Mouse (Mus musculus) retina, embryonic 14.5 days (tissue): ENCODE measurements at regions not wholly inside any gene's neighbourhood (a gene's known extent, or its start where the extent isn't known, plus 50 kb on each side); places are given as distances from the start of the nearest gene placed in this dataset.
A peak's percentile ranks its signal among the peaks of the same experiment; 100 is the strongest.

ENCODE experiments used
- DNase-seq: peaks from one replicate; pipeline ENCODE4 v3.0.0-alpha.2; 2015; ENCODE audit warnings: low spot score

DNA sequence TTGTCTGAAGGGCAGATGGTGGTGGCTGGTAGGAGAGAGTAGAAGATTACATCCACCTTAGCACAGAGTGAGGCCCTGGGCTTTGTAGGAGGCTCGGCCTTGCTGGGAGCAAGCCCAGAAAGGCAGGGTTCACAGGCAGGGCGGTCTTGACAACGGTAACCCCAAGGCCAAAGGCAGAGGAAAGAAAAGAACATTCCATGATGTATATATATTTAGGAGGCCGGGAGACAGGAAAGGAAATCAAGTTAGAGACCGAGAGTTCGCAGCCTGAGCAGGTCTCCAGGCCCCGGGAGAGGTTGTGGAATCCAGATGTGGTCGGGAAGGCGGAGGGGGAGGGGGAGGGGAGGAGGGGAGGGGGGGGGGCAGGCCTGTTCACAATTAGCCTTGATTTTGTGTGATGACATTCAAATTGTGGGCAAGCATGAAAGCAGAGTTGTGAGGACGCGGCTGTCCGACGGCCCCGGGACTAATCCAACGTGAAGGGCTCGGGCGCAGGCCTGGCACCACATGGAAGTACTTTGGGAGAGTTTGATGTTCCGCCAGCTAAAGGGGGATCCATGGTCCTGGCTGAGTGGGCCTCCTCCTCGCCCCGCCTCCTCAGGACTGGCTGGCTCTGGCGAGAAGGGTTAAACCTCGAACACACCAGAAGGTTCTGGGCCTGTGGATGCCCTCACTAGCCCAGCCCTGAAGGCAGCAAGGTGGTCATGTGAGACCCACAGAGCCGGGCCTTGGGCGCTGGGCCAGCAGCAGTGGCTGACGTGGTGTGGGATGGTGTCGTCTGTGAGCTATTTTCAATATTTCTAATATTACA, 131.8 kb upstream of the Gm26897 start:
- DNase-seq: no peak

DNA sequence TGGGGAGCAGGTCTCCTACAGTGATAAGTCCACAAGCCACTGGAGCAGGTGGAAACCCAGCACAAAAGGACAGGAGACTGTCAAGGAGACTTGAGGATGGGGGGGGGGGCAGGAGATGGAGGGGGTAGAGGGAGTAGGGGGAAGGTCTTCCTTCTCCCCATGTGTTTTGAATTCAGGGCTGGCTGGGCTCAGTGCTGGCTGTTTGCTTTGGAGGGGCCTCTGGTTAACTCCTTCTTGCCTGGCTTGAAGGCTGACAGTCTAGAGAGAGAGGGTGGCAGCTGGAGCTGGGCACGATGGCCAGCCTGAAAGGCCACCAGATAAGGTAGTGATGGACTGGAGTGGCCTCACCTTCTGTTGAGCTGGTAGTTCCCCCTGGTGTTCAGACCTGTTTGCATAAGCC, 120.0 kb upstream of the Gm26897 start:
- DNase-seq: no peak

DNA sequence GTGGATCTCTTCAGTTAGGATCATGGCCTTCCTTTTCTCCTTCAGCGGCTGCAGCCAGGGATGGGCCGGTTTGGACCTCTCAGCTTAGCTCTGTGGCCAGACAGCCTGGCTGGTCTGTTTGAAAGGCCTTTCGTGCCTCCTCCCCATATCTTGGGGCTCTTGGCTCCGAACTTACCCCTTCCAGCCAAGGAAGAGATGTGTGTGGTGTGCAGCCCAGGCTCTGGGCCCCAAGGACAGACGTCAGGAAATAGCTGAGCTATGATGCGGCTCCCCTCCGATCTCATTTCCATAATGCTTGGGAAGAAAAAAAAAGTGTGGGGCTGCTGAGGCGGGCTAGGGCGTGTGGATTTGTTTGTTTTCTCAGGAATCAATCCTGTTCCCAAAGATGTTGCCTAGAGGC, 113.8 kb upstream of the Gm26897 start:
- DNase-seq: no peak

DNA sequence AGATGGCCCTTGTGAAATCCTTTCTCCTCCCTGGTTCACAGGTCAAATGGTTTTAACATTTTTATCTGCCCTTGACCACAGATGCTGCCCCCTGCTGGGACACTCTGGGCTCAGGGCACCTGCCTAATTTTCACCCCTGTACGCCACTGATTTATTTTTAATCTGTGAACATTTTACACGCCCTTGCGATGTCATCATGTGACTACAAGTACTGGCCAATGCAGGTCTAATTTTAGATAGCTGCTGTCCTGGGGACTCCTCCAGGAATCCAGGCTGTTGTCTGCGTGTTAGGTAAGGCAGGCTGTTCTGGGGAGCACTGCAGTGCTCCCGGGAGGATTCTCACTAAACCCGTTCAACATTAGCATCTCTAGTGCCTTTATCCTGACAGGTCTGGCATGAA, 113.1 kb upstream of the Gm26897 start:
- no peak for DNase-seq

DNA sequence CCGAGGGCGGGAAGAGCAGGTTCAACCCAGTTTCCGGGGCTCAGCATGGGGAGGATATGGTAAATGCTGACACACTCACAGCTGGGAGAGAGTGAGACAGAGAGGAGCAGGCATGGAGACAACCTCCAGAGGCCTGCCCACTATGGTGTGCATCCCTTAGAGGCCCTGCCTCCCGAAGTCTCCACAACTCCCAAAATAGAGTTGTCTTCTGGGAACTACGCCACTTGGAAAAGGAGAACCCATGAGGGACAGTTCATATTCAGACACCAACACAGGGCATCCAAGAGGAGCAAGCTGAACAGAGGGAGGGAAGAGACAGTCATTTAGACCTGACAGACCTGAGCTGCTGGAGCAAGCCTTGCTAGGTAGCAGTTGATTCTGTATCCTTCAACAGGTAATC, 111.2 kb upstream of the Gm26897 start:
- DNase-seq: no peak

DNA sequence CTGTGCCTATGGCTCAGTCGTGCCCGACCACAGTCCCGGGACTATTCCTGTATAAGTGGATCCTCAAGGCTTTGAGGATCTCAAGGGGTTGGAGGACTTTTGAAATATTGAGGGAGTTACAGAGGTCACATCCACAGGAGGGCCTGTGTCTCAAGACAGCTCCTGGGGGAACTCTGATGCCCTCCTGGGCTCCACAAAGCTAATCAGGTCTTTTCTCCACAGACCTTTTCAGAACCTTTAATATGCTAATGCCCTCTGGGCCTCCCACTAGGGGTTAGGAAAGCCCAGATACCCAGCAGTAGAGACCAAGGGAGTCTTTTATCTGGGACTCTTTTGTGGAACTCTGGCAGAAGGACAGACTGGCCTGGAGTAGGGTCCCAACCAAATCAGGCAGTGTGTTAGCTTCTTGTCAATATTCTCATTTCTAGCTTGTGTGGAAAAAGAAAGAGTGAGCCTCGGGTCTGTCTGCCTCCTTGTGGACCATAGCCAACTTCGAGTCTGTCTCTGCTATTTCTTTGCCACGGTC, 107.4 kb upstream of the Gm26897 start:
- DNase-seq: no peak

DNA sequence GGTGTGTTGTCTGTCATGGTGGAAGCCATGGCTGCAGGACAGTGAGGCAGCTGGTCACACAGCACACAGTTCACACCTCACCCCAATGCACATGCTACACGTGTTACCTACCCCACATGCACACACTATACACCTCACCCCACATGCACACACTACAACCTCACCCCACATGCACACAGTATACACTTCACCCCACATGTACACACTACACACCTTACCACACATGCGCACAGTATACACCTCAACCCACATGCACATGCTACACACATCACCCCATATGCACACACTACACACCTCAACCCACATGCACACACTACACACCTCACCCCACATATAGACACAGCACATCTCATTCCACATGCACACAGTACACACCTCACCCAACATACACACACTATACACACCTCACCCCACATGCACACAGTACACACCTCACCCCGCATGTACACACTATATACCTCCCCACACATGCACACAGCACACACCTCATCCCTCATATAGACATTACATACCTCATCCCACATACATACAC, 103.3 kb upstream of the Gm26897 start:
- DNase-seq: no peak

DNA sequence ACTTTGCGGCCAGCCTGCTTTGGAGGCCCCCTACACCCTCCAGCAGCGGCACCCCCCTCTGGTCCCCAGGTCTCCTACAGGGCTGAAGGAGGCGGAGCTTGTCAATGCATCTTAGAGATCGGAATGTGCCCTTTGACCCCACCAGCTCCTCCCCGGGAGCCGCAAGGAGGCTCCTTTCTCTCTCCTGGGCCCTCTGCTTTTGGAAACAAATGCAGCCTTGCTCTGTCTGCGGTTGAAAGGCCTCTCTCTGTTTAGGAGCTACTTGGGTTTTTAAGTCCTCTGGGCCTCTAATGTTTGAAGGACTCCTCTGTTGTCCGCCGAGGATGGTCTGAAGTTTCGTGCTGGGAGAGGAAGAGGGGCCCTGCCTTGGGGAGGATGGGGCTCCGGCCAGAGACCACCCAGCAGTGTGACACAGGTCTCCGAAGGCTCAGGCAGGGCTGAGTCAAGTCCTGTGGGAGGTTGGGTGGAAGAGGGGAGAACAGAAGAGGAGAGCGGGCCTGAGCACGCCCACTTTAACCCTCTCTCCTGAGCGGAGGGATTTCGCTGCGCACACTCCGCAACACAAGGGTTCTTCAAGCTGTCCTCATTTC, 102.1 kb upstream of the Gm26897 start:
- peak; percentile 80 for DNase-seq

DNA sequence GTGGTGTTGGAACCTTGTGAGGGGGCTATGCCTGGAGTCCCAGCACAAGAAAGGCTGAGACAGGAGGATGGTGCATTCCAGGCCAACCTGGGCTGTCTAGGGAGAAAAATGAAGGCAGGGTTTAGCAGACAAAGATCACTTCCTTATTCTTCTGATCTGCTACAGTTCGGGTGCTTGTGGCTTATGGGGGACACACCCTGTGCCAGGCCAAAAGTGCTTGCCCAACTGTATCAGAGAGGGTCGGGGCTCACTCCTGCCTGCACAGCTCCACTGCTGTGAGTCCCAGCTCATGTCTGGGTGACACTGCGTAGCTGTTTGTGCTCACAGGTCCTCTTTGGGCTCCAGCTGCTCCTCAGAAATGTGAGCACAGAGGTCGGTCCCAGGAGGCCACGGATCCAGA, 98.6 kb upstream of the Gm26897 start:
- DNase-seq: no peak

DNA sequence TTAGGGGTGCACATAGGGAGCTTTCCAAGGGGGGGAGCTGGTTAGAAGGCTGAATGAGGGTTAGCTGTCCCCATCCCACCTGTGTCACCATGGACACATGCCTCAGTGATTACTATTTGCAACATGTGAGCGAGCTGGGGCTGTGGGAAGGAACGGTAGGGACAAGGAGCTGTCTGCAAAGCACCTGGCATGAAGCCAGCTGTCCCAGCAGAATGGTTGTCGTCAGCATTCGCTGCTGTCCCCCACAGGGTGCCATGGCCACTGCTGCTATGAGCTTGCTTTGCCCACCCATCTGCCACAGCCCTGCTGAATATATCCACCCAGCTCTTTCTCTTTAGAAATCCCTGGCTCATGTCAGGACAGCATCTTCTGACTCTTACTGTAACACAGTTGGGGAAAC, 96.8 kb upstream of the Gm26897 start:
- no peak for DNase-seq

DNA sequence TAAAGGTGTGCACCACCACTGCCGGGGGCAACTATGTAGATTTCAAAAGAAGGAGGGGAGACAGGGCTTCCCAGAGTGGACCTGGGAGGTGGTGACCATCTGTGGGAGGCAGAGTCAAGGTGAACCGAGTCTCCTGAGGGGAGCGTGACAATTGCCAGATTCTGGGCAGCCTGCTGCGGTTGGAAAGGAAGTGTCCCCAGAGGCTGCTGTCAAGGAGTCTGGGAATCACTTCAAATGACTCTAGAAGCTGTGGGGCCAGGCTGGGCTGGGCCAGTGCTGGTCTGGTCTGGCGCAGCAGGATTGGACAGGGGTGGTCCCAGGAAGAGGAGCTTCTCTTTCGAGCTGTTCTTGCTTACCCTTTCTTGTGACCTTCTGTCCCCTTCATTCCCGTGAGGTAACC, 95.4 kb upstream of the Gm26897 start:
- no peak for DNase-seq

DNA sequence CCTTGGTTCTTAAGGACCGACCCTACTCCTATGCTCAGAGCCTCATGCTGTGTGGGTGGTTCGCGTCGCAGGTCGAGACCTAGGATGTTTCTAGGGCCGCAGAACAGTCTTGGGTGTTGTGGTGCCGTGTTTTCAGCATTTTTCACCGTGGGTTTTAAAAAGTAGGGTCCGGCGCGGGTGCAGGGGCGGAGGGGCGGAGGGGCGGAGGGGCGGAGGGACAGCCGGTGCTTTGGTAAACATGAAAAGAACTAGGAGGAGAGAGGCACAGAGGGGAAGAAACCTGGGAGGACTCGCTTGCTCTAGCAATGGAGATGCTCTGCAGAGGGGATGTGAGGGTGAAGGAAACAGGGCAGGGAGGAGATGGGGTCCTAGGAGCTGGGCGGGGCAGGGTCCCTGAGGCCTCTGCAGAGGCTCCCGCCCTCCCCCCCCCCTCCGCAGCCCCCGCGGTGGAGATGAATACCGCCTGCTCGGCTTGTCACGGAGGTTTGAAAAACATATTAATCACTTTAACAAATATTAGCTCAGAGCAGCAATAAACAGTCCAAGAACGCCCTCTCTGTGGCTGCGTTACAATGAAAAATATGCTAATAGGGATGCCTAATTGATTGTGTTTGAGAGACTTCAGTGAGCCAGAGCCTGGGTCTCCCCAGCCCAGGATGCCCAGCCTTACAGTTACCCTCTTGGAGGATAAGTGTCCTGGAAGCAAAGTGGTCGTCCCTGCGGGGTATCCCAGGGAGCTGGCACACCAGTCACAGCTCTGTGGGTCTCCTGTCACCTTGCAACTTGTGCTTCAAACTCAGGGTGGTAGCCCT, 94.0 kb upstream of the Gm26897 start:
- DNase-seq: no peak

DNA sequence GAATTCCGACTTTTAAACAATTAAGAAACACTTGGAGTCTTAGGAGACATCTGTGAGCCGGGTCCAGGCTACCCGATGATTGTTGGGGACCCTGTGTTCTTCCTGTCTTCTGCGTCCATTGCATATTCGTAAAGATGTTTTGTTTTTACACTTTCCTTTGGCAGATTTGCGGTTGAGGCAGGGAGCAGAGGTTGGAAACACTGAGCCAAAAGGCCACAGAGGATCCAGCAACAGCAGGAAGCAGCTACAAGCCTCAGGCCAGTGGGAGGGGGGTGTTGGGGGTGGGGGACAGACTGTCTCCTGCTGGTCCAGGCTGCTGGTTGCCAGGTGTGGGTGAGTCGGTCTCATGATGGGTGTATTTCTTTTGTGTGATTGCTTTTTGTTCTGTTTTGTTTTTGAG, 92.7 kb upstream of the Gm26897 start:
- DNase-seq: no peak

DNA sequence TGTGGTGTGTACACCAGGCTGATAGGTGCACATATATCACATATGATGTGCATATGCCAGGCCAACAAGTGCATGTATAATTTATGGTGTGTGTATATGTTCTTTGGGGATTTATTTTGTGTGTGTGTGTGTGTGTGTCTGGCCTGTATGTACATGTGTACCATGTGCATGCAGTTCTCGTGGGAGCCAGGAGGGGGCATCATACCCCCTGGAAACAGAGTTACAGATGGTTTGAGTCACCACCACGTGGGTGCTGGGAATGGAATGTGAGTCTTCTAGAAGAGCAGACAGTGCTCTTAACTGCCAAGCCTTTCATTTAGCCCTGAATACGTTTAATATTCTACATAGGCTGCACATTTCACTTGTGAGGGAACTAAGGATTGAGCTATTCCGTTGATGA, 92.0 kb upstream of the Gm26897 start:
- DNase-seq: no peak

DNA sequence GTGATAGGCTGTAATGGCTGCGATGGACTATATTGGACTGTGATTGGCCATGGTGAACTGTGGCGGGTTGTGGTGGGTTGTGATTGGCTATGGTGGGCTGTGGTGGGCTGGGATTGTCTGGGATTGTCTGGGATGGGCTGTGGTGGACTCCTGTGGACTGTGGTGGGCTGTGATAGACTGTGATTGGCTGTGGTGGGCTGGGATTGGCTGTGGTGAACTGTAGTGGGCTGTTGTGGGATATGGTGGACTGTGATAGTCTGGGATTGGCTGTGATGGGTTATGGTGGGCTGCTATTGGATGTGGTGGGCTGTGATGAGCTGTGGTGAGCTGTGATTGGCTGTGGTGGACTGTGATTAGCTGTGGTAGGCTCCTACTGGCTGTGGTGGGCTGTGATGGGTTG, 89.6 kb upstream of the Gm26897 start:
- DNase-seq: no peak

DNA sequence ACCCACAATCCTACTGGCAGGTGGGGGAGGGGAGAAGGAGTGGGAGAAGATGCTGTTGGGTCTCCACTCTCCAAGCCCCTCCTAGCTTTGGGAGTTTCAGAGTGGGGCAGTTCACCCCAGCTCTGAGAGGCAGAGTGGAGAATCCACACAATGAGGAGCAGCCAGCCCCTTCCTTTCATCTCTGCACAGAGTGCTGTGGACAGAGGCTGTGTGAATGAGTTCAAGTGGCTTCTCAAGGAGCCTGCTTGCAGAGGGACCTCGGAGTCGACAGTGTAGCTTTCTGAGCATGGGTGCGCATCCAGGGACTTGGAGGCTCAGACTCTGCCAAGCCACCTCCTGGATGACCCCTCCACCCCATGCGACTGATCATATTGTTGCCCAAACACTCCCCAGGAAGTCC, 88.9 kb upstream of the Gm26897 start:
- DNase-seq: no peak

DNA sequence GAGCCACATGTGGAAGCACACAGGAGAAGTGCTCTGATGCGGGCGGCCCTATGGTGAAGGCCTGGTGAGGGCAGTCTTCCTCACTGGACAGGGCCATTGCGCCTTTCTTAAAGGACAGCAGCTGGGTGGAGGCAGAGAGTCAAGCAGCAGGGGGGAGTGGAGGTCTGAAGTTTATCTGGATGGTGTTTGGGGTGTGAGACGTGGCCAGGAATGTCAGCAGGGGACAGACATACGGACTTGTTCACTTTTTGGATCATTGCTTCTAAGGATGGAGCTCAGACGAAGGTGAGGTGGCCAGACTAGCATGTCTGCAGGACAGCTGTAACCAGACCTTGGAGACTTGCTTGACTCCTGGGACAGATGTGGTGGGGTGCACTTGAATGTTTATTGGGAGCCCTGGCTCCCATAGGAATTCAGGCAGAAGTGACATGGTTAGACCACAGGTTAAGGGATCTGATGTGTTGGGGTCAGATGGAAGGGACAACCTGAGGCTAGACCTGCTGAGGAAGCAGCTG, 86.0 kb upstream of the Gm26897 start:
- no peak for DNase-seq

DNA sequence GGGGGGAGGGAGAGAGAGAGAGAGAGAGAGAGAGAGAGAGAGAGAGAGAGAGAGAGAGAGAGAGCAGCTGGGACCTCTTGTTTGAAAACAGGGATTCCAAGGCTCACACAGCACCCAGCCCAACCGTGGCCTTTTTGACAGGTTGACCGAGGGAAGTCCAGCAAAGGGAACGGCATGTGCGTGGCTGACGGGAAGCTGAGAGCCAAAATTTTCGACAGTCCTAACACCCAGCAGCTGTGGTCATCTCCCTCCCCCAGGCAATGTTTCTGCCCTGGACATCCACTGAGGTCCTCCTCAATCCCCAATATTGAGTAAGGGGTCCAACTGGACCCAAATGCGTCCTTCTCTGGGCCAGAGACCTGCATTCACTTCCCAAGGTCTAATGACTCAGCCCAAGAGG, 85.2 kb upstream of the Gm26897 start:
- DNase-seq: no peak

DNA sequence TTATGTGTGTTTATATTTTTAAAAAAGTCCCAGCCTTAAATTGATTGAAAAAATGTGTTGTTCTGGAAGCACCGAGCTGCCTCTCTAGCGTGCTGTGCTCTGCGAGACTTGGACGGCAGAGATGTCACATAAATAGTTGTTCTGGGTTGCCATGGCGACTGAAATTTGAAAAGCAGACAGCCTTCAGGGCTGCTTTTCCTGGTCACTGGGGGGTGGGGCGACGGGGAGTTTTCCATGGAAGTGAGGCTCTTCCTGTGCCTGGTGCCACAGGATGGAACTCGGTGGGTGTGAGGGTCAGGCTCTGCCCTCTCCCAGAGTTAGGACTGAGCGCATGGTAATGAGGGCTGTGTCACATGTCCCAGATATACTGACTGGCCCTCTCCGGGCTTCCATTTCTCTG, 84.7 kb upstream of the Gm26897 start:
- peak; percentile 66 for DNase-seq

DNA sequence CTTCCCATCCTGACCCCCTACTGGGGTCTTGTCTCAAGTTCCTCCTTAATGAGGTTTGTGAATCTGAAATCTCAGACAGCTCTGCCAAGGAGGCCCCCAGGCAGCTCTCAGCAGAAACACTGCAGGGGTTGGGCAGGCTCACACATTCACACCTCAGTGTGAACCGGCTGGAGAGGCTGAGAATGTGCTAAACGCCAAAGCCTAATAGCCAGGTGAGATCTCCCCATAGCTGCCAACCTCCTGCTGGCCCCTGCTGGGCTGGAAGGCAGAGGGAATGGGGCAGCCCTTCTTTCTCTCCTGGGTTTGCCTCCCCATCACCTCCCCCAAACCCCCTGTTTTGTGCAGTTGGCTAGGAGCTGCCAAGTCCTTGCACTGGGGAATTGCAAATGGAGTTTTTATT, 81.3 kb upstream of the Gm26897 start:
- DNase-seq: no peak

DNA sequence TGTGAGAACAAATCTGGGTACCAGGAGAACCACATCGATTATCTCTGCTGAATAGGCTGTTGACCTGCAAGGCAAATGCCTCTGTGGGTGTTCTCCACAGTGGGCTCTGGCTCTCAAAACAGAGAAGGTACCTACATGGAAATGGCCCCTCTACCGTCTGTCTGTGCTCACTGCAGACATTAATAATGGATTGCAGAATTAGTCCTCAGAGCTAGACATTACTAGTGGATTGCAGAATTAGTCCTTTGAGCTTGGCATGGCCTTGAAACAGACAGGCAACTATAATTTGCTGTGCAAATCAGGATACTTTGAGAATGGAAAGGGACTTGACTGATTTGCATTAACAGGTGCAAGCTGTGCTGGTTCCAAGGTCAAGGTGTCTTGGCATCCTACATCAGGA, 77.3 kb upstream of the Gm26897 start:
- no peak for DNase-seq

DNA sequence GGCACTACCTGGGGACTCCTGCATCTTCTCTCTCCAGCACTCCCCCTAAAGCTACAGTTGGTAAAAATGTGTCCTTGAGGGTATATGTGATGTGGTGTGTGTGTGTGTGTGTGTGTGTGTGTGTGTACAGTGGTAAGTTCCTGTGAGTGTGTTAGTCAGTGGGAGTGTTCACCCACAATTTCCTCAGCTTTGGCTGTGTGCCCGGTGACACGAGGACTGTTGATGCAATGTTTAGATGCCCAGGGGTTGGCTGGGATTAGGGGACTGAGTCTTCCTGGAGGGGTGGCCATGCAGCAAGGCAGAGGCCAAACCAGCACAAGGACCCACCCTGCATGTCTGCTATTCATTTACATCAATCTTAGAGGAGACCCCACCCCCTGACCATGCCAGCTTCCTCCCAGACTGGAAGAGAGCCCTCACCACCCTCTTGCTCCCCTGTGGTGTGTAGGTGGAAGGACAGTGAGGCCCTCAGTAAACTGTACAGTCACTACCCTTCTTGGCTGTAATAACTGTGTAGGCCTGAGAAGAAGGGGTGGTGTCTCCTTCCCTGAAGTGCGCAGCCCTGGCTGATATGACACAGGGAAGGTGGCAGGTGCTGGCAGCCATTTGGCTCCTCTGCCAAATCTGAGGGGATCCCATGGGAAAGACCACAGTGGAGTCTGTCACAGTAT, 75.8 kb upstream of the Gm26897 start:
- no peak for DNase-seq
